Mouse (Mus musculus) Muller cell, postnatal 12 days (primary cell): Measurements from ENCODE around the gene Wfdc3.

Experiments used
- DNase-seq: peaks from one replicate; pipeline ENCODE4 v3.0.0-alpha.2; 2015; ENCODE audit errors: inconsistent ontology term

The Wfdc3 gene

DNA sequence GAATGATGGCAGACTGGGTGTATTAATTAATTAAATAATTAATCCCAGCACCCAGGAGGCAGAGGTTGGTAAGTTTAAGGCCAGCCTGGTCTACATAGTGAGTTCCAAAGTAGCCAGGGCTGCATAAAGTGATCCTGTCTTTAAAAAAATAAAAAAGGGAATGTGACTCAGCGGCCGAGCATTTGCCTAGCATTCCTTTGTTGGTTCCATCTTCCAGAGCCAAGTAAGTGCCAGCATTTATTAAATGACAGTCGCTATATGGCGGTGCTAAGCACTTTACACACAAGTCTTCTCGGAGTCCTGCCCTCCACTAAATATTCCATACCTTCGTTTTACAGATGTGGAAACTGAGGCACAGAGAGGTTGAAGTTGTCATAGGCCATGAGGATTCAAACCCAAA lies 30.4 kb upstream of the Wfdc3 start:
- DNase-seq: peak; percentile 54

GRCm38 (mm10) chr2:164773989-164774364 lies 28.2 kb upstream of the Wfdc3 start:
- no peak for DNase-seq

DNA sequence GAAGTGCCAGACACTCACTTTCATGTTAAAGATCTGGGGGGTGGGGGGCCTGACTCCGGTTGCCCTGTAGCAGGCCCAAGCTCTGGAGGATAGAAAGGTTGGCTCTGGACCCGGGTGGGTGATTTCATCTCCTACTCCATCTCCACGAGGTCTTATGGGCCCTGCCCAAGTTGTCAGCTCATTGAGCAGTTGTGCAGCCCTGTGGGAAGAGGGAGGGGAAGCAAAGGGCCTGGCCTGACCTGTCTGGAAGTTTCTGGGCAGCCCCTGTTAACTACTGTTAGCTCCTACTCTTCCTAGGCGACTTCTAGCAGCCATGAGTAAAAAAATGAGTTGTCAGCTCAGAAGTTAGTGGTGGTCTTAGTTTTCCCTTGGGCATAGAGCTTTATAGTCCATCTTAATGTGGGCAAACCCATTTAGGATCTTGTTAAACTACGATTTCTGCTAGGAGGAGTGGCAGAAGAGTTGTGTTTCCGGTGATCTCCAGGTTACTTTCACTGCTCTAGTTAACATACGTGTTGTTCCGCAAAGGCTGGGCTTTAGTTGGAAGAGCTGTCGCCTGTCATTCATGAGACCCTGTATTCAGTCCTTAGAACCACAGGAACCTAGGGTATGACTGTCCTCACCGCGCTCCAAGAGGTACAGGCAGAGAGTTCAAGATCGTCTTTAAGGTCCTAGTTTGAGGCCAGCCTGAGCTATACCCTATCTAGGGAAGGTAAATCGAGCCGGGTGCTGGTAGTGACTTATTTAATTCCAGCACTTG lies 27.7 kb upstream of the Wfdc3 start:
- DNase-seq: no peak

DNA sequence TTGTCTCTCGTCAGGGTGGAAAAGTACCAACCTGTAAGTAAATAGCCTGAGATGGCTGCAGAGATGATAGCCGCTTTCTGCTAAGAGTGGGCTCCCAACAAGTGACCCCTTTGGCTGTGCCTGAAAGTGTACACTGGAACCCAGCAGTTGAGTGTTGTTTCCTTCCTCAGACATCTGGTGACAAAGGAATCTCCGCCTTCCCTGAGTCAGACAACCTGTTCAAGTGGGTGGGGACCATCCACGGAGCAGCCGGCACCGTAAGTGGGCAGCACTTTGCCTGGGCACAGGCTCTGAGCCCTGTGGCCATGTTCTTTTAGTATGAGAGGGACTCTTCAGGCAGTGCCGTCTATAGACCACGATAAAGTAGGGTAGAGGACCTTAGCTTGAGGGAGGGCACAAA lies 25.4 kb upstream of the Wfdc3 start:
- DNase-seq: no peak

- DNase-seq: no peak
Measured at GRCm38 (mm10) chr2:164770279-164770678, 24.5 kb upstream of the Wfdc3 start.

- DNase-seq: peak; percentile 99
Measured at GRCm38 (mm10) chr2:164769258-164770037, 23.7 kb upstream of the Wfdc3 start, which contains the start of gene Ube2c. TSS of gene Ube2c (plus strand) at chr2:164769898.

- DNase-seq: no peak
Measured at GRCm38 (mm10) chr2:164767812-164768540, 22.2 kb upstream of the Wfdc3 start.

GRCm38 (mm10) chr2:164765841-164766240 lies 20.1 kb upstream of the Wfdc3 start:
- DNase-seq: no peak

- DNase-seq: no peak
Measured at GRCm38 (mm10) chr2:164762593-164762992, 16.9 kb upstream of the Wfdc3 start.

- no peak for DNase-seq
Measured at GRCm38 (mm10) chr2:164761971-164762370, 16.2 kb upstream of the Wfdc3 start.

DNA sequence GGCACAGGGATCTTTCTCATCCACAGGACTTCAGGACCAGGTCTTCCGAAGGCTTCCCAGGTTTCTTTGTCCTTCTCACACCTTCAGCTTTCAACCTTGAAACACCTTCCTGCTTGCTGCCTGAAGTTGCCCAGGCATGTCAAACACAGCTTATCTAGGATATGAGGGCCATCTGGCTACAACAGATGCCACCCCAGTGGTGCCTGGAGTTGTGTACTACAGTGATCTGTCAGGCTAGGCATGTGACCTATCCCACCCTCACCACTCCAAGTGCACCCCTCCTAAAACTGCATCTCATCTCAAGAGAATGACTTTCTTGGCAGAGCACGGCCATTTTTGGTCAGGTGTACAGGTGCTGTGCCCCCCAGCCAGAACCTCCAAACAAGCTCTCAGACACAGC lies 15.8 kb upstream of the Wfdc3 start:
- DNase-seq: no peak

DNA sequence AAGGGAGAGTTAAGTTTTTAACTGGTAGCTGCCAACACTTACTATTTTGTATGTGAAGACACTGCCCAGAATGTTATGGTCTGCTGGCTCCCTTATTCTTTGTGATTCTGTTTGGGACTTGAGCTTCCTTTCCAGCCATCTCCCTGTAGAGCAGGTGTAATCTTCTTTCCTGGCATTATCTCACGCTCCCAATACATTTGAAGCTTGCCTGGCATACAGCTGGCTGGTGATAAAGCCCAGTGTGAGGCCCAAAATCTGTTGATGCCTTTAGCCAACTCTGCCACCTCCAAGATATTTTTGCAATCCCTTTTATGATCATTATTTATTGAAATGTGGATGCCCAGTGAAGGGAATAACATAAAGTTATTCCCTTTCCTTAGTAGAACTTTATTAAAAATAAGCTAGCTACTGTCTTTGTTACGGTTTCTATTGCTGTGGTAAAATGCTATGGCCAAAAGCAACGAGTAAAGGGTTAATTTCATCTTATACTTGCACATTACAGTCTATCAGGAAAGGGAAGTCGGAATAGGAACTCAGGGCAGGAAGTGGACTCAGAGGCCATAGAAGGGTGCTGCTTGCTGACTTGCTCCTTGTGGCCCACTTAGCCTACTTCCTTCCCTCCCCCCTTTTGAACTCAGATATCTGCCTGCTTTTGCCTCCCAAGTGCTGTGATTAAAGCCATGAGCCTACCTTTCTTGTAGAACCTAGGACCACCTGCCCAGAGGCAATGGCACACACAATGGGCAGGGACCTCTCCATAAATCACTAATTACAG lies 14.5 kb upstream of the Wfdc3 start:
- DNase-seq: no peak

DNA sequence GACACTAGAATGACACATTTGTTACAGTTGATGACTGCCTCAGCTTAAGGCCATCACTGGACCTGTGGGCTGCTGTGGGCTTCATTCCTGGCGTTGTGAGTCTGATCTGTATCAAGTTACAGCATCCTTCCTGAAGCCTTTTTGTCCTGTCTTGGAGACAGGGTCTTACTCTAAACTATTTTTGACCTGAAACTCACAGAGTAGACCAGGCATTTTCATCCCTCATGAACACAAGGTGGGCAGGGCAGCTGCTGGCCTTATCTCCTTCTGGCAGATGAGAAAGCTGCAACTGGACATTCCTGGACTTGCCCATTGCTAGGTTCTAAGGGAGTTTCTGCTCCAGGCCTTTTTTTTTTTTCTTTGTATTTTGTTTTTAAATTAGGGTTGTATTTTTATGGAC lies 13.0 kb upstream of the Wfdc3 start:
- no peak for DNase-seq

DNA sequence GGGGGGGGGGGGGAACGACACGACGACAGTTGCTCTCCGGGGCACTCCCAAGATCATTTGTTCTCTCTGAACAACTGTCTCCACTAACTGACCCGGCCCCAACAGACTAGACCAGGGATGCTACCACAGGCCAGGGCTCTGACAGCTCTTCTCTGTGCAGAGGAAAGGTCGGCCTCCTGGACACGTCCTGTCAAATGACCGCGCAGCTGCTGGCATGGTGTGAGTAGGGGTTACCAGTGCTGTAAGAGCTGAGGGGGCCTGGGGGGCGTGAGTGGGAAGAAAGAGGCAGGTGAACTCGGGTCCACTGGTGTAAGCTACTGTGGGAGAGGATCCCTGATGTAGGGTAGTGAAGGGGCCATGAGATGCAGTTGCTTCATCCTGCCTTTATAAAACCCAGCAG lies 12.1 kb upstream of the Wfdc3 start:
- no peak for DNase-seq

DNA sequence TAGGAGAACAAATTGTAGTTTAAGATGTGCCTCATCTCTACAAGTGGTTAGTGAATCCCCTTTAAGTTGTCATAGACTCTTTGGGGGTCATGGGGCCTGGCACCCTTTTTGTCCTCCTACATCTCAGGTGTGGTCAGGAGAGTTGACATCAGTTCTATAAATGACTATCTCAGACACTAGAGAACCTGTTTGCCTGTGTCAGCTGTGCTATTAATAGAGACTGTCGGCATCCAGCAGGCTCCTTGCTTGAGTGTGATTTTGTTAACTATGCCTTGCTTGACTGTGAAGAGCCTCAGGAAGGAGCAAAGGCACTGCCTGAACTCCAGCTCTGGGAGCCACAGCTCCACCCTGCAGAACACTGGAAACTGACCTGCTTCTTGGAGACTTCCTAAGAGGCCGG lies 9.1 kb upstream of the Wfdc3 start:
- DNase-seq: no peak

GRCm38 (mm10) chr2:164754105-164754504 lies 8.4 kb upstream of the Wfdc3 start:
- no peak for DNase-seq

- no peak for DNase-seq
Measured at GRCm38 (mm10) chr2:164752454-164752853, 6.7 kb upstream of the Wfdc3 start.

DNA sequence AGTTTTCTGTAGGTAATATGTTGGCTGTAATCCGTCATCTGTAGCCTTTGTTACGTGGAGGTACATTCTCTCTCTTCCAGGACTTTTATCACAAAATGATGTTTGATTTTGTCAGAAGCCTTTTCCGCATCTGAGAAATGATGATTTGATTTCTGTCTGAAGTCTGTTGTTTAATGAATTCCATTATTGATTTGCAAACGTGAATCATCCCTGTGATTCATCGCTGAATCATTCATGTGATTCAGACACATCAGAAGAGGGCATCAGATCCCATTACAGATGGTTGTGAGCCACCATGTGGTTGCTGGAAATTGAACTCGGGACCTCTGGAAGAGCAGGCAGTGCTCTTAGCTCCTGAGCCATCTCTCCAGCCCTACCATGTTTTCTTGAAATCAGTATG lies 3.3 kb upstream of the Wfdc3 start:
- peak; percentile 82 for DNase-seq

DNA sequence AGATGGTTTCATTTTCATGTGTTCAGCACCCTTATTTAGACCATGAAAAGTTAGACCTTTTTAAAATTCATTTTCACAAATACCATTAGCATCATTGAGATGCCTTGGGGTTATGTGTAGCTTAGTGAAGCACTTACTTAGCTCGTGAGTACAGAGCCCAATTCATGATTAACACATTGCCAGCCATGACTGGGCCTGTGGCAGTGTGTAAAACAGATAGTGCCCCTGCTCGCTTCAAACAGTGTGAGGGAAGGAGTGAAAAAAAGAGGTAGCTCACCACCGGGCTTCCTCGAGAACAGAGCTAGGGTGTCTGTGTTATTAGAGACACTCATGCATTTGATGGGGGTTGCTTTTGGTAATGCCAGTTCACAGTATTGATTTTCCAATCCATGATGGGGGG lies 2.5 kb upstream of the Wfdc3 start:
- DNase-seq: no peak

GRCm38 (mm10) chr2:164746693-164747092 lies 962 bp upstream of the Wfdc3 start:
- no peak for DNase-seq

GRCm38 (mm10) chr2:164744987-164745386 lies 744 bp downstream of the Wfdc3 start:
- DNase-seq: no peak

DNA sequence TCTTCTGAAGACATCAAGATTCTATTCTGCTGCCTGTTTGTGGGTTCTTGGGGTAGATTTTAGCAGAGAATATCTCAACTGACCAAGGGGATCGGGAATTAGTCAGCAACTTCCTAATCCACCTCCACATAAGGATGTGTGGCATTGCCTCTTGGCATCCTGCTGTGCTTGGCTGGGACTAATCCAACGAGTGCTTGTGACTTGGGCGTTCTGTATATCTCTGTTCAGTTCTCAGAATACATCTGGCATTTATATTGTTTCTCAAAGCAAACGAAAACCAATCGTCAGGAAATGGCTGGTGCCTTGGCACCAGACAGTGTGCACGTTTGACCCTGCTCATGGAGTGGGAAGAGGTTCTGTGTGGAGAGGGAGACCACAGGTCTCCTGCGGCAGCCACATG lies 5.9 kb downstream of the Wfdc3 start:
- DNase-seq: no peak
